Mouse (Mus musculus) layer of hippocampus, adult 8-10 months (tissue): Measurements from ENCODE around the gene Olfr482. TPM values are rescaled to one million over a fixed set of nuclear protein-coding genes. Genes with fewer than 3 reads are reported as not detected.

Experiments
- DNase-seq, 2 experiments: peaks; one replicate each; pipeline ENCODE4 v3.0.0; 2022; ENCODE audit warnings: low spot score in 2 of 2
- total RNA-seq, 4 experiments: library from RNA; stranded (reverse); gene quantifications; 2 replicates each; pipeline ENCODE4 v1.2.4; 2022

Olfr482 gene
- total RNA-seq = 1 to 10 TPM; 1.3 to 2.1 (median 1.9) TPM

DNA sequence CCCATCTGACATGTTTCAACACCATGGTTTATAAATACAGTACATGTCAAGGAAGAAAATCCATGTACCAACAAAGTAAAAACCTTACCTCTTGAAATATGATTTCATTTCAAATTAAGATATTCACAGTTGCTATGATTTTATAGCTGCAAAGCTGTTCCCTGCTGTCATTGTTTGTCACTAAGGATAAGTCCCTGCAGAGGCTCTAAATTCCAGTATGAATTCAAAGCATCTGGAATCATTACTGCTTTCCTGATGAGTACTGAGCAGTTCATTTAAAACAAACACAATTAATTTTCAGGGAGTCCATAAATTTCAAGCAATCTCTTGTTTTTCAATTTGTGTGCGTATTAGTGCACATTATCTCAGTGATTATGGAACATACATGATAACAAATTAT lies at the start of gene Olfr482:
Gene Olfr482 (minus strand): TSS at position 101 of the 400 bp plus-strand sequence.
- DNase-seq = no peak

DNA sequence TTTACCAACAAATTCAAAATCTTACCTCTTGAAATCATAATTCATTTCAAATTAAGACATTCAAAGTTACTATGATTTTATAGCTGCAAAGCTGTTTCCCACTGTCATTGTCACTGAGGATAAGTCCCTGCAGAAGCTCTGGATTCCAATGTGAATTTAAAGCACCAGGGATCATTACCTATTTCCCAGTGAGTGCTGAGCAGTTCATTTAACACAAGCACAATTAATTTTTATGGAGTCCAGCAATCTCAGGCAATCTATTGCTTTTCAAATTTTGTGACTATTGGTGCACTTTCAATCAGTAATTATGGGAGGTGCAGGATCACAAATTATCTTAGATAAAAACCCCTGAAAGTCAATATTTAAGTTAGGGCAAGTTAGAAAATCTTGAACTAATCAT lies 30.0 kb upstream of the Olfr482 start, which contains the start of gene Olfr484:
Gene Olfr484 (minus strand): TSS at position 101 of the 400 bp plus-strand sequence.
- DNase-seq = no peak

DNA sequence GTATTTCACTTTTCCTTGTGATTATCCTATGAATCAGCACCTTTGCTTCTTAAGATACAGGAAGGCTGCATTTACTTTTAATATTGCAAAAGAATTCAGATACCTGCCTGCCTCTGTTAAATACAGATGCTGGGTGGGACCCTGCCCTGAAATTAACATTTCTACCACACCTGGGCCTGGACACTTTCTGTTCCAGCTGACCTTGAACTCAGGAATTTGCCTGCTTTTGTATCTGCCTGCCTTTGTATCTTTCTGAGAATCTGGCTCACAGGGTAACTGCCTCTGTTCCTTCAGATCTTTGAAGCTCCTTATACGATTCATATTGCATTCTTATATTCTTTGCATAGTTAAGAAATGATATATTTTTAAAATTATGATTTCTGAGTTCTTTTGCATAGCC lies 24.0 kb upstream of the Olfr482 start:
- no peak for DNase-seq

DNA sequence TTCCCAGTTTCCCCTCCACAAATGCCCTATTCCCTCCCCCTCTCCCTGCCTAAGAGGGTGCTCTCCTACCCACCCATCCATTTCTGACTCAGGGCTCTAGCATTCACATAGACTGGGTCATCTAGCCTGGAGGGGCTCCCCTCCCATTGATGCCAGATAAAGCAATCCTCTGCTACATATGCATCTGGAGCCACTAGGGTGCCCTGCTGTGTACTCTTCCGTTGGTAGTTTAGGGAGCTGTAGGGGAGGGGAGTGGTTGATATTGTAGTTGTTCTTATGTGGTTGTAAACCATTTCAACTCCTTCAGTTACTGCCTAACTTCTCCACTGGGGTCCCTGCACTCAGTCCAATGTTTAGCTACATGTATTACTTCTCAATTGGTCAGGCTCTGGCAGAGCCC lies 23.3 kb upstream of the Olfr482 start:
- no peak for DNase-seq

DNA sequence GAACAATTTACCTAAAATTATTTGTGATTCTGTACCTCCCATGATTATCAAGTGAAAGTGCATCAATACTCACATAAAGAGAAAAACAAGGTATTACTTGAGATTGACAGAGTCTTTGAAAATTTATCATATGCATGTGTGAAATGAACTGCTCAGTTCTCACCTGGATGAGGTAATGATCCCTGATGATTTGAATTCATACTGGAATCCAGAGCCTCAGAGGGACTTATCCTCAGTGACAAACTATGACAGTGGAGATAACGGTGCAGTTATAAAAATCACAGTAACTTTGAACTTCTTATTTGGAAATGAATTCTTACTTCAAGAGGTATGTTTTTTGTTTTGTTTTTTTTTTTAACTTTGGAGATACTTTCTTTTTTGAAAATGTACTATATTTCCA lies 3.2 kb upstream of the Olfr482 start, which contains the start of gene Olfr483:
Gene Olfr483 (plus strand): TSS at position 301 of the 400 bp plus-strand sequence.
- DNase-seq = no peak

DNA sequence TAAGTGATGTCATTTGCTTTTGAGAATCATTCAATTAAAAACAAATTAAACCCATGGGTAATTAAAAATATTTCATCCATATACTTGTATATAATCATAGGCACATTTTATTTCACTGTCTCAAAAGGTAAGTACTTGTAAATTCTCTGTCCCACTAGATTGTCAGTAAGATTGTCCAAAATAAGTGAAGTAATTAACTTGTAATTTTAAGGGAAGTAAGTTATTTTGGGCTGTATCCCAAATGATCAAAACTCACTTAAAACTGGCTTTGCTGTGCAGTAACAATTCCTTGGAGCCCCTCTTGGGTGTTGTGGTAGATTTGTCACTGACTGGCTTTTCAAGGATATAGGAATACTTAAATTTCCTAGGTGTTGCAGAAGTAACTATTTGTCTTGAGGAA lies 17.8 kb downstream of the Olfr482 start, which contains the start of gene Olfr481:
Gene Olfr481 (plus strand): TSS at position 301 of the 400 bp plus-strand sequence.
- DNase-seq = no peak

DNA sequence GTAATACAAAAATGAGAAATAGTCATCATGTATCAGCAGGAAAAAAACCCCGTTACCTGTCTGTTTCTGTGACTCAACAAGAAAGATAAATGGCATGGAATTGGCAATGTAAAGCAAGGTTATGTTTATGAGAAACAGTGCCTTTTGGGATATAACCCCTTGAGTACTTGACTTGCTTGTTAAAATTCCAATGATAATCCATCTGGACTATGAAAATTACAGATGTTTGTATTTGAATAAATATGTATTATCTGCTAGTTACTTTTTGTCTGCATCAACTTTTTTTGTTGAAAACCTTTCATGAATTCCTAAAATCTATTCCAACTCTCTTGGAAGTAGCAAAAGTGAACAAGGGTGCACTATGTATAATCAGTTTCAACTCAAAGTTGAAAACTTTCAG lies 30.1 kb downstream of the Olfr482 start, which contains the start of gene Olfr480:
Gene Olfr480 (minus strand): TSS at position 101 of the 400 bp plus-strand sequence.
- DNase-seq = no peak

DNA sequence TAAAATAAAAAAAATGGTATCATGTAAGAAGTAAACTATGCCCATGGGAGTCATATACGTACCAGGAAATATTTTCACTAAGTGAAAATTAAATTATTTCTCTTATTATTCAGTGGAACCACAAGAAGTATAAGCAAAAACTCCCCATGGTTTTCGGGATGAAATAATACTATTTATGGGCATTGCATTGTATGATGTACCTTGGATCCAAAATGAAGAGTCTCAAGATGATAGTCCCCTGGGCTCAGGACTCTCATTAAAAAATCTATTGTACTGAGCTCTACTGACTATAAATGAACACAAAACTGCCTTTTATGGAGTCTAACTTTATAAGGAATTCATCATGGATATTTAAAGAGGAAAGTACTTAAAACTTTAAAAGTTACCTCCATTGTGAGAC lies 47.0 kb downstream of the Olfr482 start, which contains the start of gene Olfr479:
Gene Olfr479 (plus strand): TSS at position 301 of the 400 bp plus-strand sequence.
- no peak for DNase-seq

Other genes starting within 250 kb of the Olfr482 start
- under 1 TPM in 1 of 4 experiments, not detected in 3; 0.11 TPM for gene Olfr472, start 199.7 kb downstream of the Olfr482 start, total RNA-seq
- gene Olfr473, start 167.1 kb downstream of the Olfr482 start, total RNA-seq = not detected
- not detected for gene Olfr474, start 142.9 kb downstream of the Olfr482 start, total RNA-seq
- not detected for gene Olfr476, start 132.8 kb downstream of the Olfr482 start, total RNA-seq
- gene Olfr477, start 110.9 kb downstream of the Olfr482 start, total RNA-seq = not detected
- gene Olfr478, start 63.6 kb downstream of the Olfr482 start, total RNA-seq = not detected
- not detected for gene Olfr479, start 46.9 kb downstream of the Olfr482 start, total RNA-seq
- gene Olfr480, start 30.2 kb downstream of the Olfr482 start, total RNA-seq = not detected
- gene Olfr481, start 17.7 kb downstream of the Olfr482 start, total RNA-seq = not detected
- not detected for gene Olfr483, start 3.3 kb upstream of the Olfr482 start, total RNA-seq
- gene Olfr484, start 29.9 kb upstream of the Olfr482 start, total RNA-seq = not detected
- gene Olfr485, start 62.3 kb upstream of the Olfr482 start, total RNA-seq = not detected
- not detected for gene Olfr486, start 75.2 kb upstream of the Olfr482 start, total RNA-seq
- not detected for gene Olfr487, start 117.0 kb upstream of the Olfr482 start, total RNA-seq
- gene Olfr488, start 160.8 kb upstream of the Olfr482 start, total RNA-seq = not detected
- not detected for gene Olfr490, start 191.3 kb upstream of the Olfr482 start, total RNA-seq
- gene Olfr491, start 215.9 kb upstream of the Olfr482 start, total RNA-seq = not detected
- not detected for gene Olfr492, start 226.1 kb upstream of the Olfr482 start, total RNA-seq
- gene Olfr493, start 249.4 kb upstream of the Olfr482 start, total RNA-seq = not detected